ENCODE assay signal across 11 mouse cellular contexts in the genomic region with DNA sequence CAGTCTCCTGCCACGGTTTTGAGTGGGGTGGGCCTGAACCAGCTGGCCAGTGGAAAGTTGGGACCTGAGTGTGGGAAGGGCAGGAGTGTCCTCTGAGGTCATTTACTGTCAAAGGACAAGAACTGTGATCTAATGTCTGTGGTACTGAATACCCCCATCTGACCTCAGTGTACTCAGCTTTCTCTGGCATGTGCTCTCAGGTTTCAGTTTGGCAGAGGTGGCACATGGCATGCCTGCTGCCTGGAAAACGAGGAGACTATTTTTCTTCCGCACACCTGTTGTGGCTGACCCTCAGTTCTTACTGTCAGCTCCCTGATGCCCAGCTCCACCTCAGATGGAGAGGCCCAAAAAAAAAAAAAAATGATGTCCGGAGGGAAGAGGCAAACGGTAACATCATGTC.
"Had no signal": no experiment of that assay in that cellular context is flagged by ENCODE, and none has a peak within 500 bp of the region (broad histone marks: within the 10 kb centered on the region; RNA-seq: fewer than 3 reads in every experiment).

No protein-coding gene starts in this region.

- H3K36me3 ChIP-seq: liver, embryonic 13.5 days; lung, embryonic 15.5 days; midbrain, embryonic 13.5 days had no signal

- H3K9me3 ChIP-seq: liver, embryonic 13.5 days; lung, embryonic 15.5 days; midbrain, embryonic 13.5 days had no signal

- H3K27me3 ChIP-seq: liver, embryonic 13.5 days; lung, embryonic 15.5 days; midbrain, embryonic 13.5 days had no signal

- DNase-seq: kidney, adult 2 months; liver; liver, embryonic 13.5 days; liver, postnatal 0 days; lung, postnatal 14 days; right cerebral cortex, postnatal 14 days had no signal

- H3K4me1 ChIP-seq: liver, embryonic 13.5 days; lung, embryonic 15.5 days; midbrain, embryonic 13.5 days had no signal

- H3K4me2 ChIP-seq: liver, embryonic 13.5 days; lung, embryonic 15.5 days; midbrain, embryonic 13.5 days had no signal

- H3K9ac ChIP-seq: liver, embryonic 13.5 days; liver, postnatal 0 days; lung, embryonic 15.5 days; midbrain, embryonic 13.5 days had no signal

- H3K4me3 ChIP-seq: left cerebral cortex, adult 2 months; liver, embryonic 13.5 days; lung, embryonic 15.5 days; midbrain, embryonic 13.5 days had no signal

- H3K27ac ChIP-seq: left cerebral cortex, adult 2 months; liver, embryonic 13.5 days; lung, embryonic 15.5 days; midbrain, embryonic 13.5 days; stomach, postnatal 0 days had no signal

- ATAC-seq: intestine, embryonic 16.5 days; liver, postnatal 0 days; midbrain, embryonic 13.5 days had no signal
